Mouse (Mus musculus): ENCODE measurements around the gene Cd300lg.

DNA sequence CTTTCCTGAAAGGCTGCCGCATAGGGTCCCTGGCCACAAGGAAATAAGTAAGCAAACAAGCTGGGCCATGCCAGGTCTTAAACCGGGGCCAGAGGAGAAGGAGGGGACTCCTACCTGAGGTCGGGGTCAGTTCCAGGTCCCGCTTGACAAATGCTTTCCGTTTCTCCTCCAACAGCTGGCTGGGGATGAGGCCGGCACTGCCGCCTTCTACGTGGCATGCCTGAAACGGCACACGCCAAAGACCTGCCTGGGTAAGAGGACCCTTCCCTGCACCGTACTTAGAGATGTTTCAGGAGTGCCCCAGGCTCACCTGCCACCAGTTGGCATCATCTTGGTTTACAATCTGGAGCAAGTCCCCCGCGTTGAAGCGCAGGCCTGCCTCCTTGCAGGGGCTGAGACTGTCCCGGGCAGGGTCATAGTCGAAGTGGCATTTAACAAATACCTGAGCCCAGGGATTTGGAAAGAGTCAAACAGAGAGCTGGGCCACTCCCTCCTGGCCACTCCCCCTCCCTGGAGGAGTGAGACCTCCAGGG lies 20.7 kb downstream of the Cd300lg start:
- TF ChIP-seq CTCF (IDR thresholded peaks at IDR 0.05; ENCODE audit: low read depth, low read length) (no peak), POLR2A (IDR thresholded peaks at IDR 0.05; ENCODE audit: borderline replicate concordance, low read depth, low read length) (no peak)
